Mouse (Mus musculus) embryonic facial prominence, embryonic 14.5 days (tissue): ENCODE measurements around the gene Mob1b. TPM values are rescaled to one million over a fixed set of nuclear protein-coding genes. Genes with fewer than 3 reads are reported as not detected.

Source experiments
- ATAC-seq: fragments of 200-750 bp; cut with Nextera tagmentation; 2 replicates; pipeline ENCODE4 v1.8.0; 2017; ENCODE audit warnings: low read depth, moderate number of reproducible peaks, moderate TSS enrichment
- DNase-seq: peaks from one replicate; pipeline ENCODE4 v3.0.0-alpha.2; 2015; ENCODE audit warnings: low spot score
- H3K27ac ChIP-seq: fragments of 300-500 bp; sonication (generic); replicated peaks from 2 replicates; pipeline ENCODE4 v1.5.1; 2014; ENCODE audit warnings: low read depth, mild to moderate bottlenecking, low read length, moderate library complexity
- H3K27me3 ChIP-seq: fragments of 300-500 bp; sonication (generic); replicated peaks from 2 replicates; pipeline ENCODE4 v1.6.1; 2014; ENCODE audit warnings: low read length; ENCODE audit not compliant: control insufficient read depth, insufficient read depth
- H3K36me3 ChIP-seq: fragments of 300-500 bp; sonication (generic); 2 replicates; pipeline ENCODE4 v1.6.1; 2014; ENCODE audit warnings: low read length, mixed read lengths; ENCODE audit not compliant: control insufficient read depth, insufficient read depth
- H3K4me1 ChIP-seq: fragments of 300-500 bp; sonication (generic); 2 replicates; pipeline ENCODE4 v1.6.1; 2014; ENCODE audit warnings: antibody characterized with exemption, low read length; ENCODE audit not compliant: control insufficient read depth, insufficient read depth
- H3K4me2 ChIP-seq: fragments of 300-500 bp; sonication (generic); 2 replicates; pipeline ENCODE4 v1.6.1; 2014; ENCODE audit warnings: low read depth, mild to moderate bottlenecking, low read length, moderate library complexity, mixed read lengths
- H3K4me3 ChIP-seq: fragments of 300-500 bp; sonication (generic); 2 replicates; pipeline ENCODE4 v1.5.1; 2014; ENCODE audit warnings: low read depth, mild to moderate bottlenecking, low read length
- H3K9ac ChIP-seq: fragments of 300-500 bp; sonication (generic); 2 replicates; pipeline ENCODE4 v1.6.1; 2014; ENCODE audit warnings: low read depth, mild to moderate bottlenecking, low read length, moderate library complexity, mixed read lengths
- H3K9me3 ChIP-seq: fragments of 300-500 bp; sonication (generic); 2 replicates; pipeline ENCODE4 v1.6.1; 2016; ENCODE audit warnings: low read length; ENCODE audit not compliant: control insufficient read depth
- WGBS: fragments of 180-500 bp; shearing (Covaris S2); extraction: QIAGEN DNeasy Blood & Tissue Kit; methylation state at CpG from one replicate; pipeline ENCODE4 v1.1.7; 2014; 5-methylcytosine and 5-hydroxymethylcytosine counted together
- polyA plus RNA-seq: library from polyadenylated mRNA; unstranded; fragments of >200 nt; fragmentation: Nextera tagmentation; extraction: Ambion mirVana; gene quantifications from 2 replicates; pipeline ENCODE4 v1.2.1, GENCODE M21; 2014

The Mob1b gene
- polyA plus RNA-seq, 1 experiment from 2014 or later: 16.1 TPM

DNA sequence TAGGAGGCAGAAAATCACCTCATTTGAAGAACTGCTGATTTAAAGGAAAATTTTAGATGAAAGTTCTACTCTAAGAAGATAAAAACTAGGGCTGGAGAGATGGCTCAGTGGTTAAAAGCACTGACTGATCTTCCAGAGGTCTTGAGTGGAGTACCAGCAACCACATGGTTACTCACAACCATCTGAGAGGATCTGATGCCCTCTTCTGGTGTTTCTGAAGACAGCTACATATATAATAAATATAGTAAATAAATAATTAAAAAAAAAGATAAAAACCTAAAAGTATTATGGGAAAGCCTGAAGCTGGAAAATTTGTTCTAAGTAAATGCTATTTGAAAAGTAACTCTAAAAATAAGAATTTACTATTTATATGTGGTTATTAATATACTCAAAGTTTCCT lies 27.6 kb upstream of the Mob1b start:
- ATAC-seq (no peak), DNase-seq (no peak)
- Histone ChIP-seq H3K27ac (no peak overlapping the region), H3K27me3 (no peaks in the 10 kb centered on the region), H3K9ac (no peak overlapping the region), H3K4me2 (no peak overlapping the region), H3K9me3 (no peaks in the 10 kb centered on the region), H3K36me3 (no peaks in the 10 kb centered on the region), H3K4me3 (no peak overlapping the region), H3K4me1 (no peaks in the 10 kb centered on the region)

DNA sequence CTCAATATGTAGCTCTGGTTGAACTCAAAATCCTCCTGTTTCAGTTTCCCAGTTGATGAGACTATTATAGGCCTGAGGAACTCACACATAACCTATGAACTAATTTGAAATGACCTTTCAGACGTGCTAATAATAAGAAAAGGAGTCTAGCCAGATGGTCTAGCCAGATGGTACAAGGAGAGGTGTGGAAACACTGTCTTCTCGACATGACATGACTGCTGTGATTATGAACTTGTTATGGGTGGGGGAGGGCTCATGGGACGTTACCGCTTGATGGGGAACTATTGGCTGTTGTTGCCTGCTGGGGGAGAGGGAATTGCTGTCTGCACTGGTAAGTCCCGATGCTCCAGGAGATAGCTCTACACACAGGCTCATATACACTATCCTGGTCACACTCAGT lies 23.4 kb upstream of the Mob1b start:
- no peak for ATAC-seq
- no peak overlapping the region for H3K4me3 ChIP-seq
- no peaks in the 10 kb centered on the region for H3K9me3 ChIP-seq
- no peaks in the 10 kb centered on the region for H3K27me3 ChIP-seq
- H3K4me1 ChIP-seq: no peaks in the 10 kb centered on the region
- no peaks in the 10 kb centered on the region for H3K36me3 ChIP-seq
- no peak overlapping the region for H3K27ac ChIP-seq
- H3K4me2 ChIP-seq: no peak overlapping the region
- no peak for DNase-seq
- 76% methylated on average over 5 of the region's 5 CpGs for WGBS
- H3K9ac ChIP-seq: no peak overlapping the region

DNA sequence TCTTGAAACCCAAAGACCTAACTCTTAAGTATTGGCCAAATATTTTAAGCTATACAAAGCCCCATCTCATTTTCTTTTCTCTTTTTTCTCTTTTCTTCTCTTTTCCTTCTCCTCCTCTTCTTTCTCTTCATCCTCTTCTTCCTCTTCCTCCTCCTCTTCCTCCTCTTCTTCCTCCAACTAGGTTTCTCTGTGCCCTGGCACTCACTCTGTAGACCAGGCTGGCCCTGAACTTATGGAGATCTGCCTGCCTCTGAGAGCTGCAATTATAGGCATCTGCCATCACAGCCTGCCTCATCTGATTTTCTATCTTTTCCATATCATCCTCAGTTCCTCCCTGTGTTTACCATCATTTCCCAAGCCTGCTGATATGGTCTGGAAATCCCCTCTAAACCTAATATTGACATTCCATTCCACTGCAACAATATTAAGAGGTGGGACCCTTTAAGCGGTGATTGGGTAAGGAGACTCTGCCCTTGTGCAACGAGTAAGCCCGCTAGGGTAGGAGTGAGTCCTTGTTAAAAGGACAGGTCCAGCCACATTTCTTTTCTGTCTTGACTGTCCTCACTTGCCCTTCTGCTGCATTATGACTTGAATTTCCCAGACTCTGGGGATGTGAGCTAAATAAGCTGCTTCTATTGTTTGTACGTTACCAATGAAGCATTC lies 21.3 kb upstream of the Mob1b start:
- no peaks in the 10 kb centered on the region for H3K27me3 ChIP-seq
- no peaks in the 10 kb centered on the region for H3K36me3 ChIP-seq
- WGBS: 68% methylated on average over 4 of the region's 4 CpGs
- no peak overlapping the region for H3K4me3 ChIP-seq
- DNase-seq: no peak
- no peak overlapping the region for H3K27ac ChIP-seq
- H3K9me3 ChIP-seq: no peaks in the 10 kb centered on the region
- H3K4me1 ChIP-seq: no peaks in the 10 kb centered on the region
- no peak overlapping the region for H3K4me2 ChIP-seq
- H3K9ac ChIP-seq: no peak overlapping the region
- no peak for ATAC-seq

DNA sequence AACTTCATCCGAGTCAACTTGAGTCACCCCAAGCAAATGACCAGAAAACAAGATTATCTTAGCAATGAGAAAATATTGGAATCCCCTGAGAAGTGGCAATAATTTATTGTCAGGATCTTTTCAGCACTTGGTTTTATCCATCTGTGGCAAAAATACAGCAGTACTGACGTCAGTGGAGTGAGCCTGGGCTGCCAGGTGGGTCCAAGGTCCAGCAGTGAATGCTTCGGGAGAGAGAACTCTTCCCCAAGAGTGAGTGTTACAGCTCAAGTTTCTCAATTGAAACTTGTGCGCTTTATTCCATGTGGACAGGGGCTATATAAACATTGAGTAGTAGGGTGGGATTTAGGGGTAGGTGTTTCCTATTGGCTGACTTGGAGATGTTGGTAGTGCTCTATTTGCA lies 18.6 kb upstream of the Mob1b start:
- ATAC-seq: no peak
- Histone ChIP-seq H3K4me1 (no peaks in the 10 kb centered on the region), H3K36me3 (no peaks in the 10 kb centered on the region), H3K27me3 (no peaks in the 10 kb centered on the region), H3K9me3 (no peaks in the 10 kb centered on the region), H3K27ac (no peak overlapping the region), H3K4me3 (no peak overlapping the region), H3K9ac (no peak overlapping the region), H3K4me2 (no peak overlapping the region)
- 64% methylated on average over 4 of the region's 4 CpGs for WGBS
- DNase-seq: no peak

DNA sequence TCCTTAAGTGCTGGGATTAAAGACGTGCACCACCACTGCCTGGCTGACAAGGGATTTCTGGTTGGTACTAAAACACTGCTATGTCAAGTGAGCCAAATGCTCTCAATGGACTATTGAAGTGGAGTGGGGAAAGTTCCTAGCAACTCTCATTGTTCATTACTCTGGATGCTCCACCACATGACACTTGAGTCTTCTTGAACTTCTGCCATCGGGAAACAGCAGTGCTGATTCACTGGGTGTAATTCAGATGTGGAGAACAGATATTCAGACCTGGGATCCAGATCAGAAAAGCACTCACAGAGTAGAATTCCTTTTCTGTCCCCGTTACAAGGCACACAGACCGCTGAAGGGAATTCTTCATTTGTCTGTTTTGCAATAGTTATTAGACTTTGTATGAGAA lies 17.1 kb upstream of the Mob1b start:
- H3K9ac ChIP-seq: no peak overlapping the region
- no peak overlapping the region for H3K4me2 ChIP-seq
- H3K4me3 ChIP-seq: no peak overlapping the region
- H3K9me3 ChIP-seq: no peaks in the 10 kb centered on the region
- DNase-seq: no peak
- no peak overlapping the region for H3K27ac ChIP-seq
- 79% methylated on average over 4 of the region's 4 CpGs for WGBS
- ATAC-seq: no peak
- no peaks in the 10 kb centered on the region for H3K27me3 ChIP-seq
- no peaks in the 10 kb centered on the region for H3K36me3 ChIP-seq
- no peaks in the 10 kb centered on the region for H3K4me1 ChIP-seq

DNA sequence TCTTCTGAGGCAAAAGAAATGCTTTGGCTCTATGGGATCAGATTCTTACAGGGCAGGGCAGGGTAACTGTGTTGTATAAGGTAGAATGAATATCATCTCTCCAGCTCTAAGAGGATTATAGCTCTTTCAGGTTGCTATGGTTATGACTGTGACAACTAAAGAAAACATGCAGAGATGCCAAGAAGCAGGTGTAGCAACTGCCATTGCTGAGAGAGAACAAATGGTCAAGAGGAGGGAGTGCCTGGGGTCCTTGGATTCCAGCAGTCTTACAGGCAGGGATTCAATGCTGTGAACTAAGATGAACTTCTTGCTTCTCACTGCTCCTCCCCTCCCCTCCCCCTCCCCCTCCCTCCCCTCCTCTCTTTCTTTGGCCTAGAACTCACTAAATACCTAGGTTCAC lies 9.5 kb upstream of the Mob1b start:
- Histone ChIP-seq H3K4me1 (no peaks in the 10 kb centered on the region), H3K9me3 (no peaks in the 10 kb centered on the region), H3K4me2 (no peak overlapping the region), H3K27ac (no peak overlapping the region; the same call in none of the 2 replicates), H3K36me3 (no peaks in the 10 kb centered on the region), H3K4me3 (no peak overlapping the region), H3K27me3 (no peaks in the 10 kb centered on the region), H3K9ac (no peak overlapping the region)
- peak; percentile 90 for ATAC-seq
- DNase-seq: peak; percentile 82

DNA sequence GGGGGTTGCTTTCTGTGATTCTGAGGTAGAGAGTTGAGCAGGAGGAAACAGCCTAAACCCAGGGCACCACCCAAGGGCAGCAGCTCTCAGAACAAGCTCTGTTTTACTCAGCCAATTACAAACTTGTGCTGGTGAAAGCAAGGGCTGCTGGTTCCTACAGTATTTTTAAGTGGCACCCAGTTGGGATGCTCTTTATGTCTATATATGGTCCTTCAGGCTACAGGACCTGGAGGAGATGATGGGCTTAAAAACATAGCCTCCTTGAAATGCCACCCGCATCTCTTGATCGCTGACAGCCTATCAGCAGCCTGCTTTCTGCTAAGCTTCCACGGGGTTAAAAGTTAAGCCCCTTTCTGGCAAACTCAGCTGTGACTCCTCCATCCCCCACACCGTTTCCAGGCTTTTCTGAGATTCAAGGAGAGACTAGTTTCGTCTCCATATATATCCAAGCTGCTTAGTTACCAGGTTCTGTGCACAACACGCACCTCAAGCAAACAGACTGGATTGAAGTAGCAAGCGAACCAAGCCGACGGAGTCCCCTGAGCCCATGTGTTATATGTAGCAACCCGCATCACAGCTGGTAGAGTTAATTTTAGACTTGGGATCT lies 8.9 kb upstream of the Mob1b start:
- H3K36me3 ChIP-seq: no peaks in the 10 kb centered on the region
- no peaks in the 10 kb centered on the region for H3K9me3 ChIP-seq
- no peaks in the 10 kb centered on the region for H3K4me1 ChIP-seq
- H3K4me3 ChIP-seq: no peak overlapping the region
- DNase-seq: peak; percentile 36
- no peak overlapping the region for H3K9ac ChIP-seq
- peak; percentile 35; the same call in 1 of the 2 replicates for ATAC-seq
- H3K4me2 ChIP-seq: no peak overlapping the region
- no peaks in the 10 kb centered on the region for H3K27me3 ChIP-seq
- H3K27ac ChIP-seq: no peak overlapping the region; the same call in 1 of the 2 replicates
- WGBS: 26% methylated on average over 10 of the region's 10 CpGs

DNA sequence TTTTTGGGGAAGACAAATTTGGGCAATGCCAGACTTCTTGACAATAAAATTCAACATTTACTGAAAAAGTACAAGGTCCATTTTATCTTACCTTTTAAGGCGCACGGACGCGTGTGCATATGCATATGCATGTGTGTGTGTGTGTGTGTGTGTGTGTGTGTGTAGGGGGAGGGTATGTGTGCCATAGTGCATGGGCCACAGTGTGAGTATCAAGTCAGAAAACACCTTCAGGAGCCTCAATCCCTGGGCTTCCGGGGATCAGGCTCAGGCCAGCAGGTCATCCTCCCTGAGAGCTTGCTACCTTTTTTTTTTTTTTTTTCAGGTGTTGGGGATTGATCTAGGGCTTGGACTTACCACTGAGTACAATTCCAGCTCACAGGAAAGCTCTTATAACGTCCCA lies 8.3 kb upstream of the Mob1b start:
- ATAC-seq (no peak), DNase-seq (no peak)
- H3K27me3 ChIP-seq: no peaks in the 10 kb centered on the region
- H3K36me3 ChIP-seq: no peaks in the 10 kb centered on the region
- no peak overlapping the region for H3K9ac ChIP-seq
- WGBS: 68% methylated on average over 6 of the region's 6 CpGs
- H3K9me3 ChIP-seq: no peaks in the 10 kb centered on the region
- H3K27ac ChIP-seq: no peak overlapping the region
- H3K4me1 ChIP-seq: no peaks in the 10 kb centered on the region
- no peak overlapping the region for H3K4me3 ChIP-seq
- H3K4me2 ChIP-seq: no peak overlapping the region

DNA sequence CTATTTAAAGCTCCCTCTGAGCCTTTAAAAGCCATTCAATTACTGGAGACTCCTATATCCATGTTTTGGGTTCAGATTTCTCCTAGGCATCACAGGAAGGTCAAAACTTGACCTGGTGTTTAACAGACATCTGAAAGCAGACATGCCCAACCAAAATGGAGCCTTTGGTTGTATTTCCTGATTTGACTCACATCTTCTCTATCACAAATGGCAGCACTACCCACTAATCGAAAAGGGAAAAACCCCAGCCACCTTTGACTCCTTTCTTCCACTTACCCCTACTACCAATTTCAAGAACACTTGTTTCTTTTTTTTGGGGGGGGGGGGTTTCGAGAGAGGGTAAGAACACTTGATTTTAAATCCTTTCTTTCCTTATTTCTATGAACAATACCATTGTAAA lies 3.7 kb upstream of the Mob1b start:
- no peaks in the 10 kb centered on the region for H3K36me3 ChIP-seq
- no peaks in the 10 kb centered on the region for H3K27me3 ChIP-seq
- no peak overlapping the region for H3K9ac ChIP-seq
- ATAC-seq (no peak), DNase-seq (no peak)
- H3K4me2 ChIP-seq: no peak overlapping the region
- no peak overlapping the region for H3K4me3 ChIP-seq
- WGBS: 90% methylated on average over 2 of the region's 2 CpGs
- H3K9me3 ChIP-seq: no peaks in the 10 kb centered on the region
- H3K27ac ChIP-seq: no peak overlapping the region
- H3K4me1 ChIP-seq: peaks cover 6% of the 10 kb centered on the region
